Mouse (Mus musculus) gastrocnemius, adult 8-10 months (tissue): ENCODE measurements around the gene Rgl2. TPM values are rescaled to one million over a fixed set of nuclear protein-coding genes. Genes with fewer than 3 reads are reported as not detected.
A peak's percentile ranks its signal among the peaks of the same experiment; 100 is the strongest.

Experiments used
- DNase-seq, 2 experiments: peaks; one replicate each; pipeline ENCODE4 v3.0.0; 2022; ENCODE audit warnings: low spot score in 2 of 2
- total RNA-seq, 4 experiments: library from RNA; stranded (reverse); gene quantifications; 2 replicates each; pipeline ENCODE4 v1.2.4; 2022

Rgl2 gene
- total RNA-seq, 4 experiments from 2014 or later = 20.3 to 26.3 (median 23.6) TPM

DNA sequence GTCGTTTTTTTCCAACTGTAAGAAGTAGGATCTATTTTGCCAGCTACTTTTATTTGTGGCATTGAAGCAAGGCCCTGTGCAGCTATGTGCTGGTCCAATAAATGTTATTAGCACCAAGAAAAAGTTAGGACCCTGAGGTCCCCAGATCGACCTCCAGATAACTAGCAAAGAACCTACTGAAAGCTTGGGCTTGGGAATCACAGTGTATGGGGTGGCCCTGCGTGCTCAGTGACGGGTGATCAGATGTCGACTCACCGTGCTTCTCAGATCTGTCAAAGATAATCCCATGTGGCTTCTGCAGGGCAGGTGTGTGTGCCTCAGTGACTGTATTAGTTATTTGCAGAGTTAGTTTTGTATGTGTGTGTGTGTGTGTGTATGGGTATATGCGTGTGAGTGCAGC is 8.0 kb upstream of the Rgl2 start:
- no peak for DNase-seq

DNA sequence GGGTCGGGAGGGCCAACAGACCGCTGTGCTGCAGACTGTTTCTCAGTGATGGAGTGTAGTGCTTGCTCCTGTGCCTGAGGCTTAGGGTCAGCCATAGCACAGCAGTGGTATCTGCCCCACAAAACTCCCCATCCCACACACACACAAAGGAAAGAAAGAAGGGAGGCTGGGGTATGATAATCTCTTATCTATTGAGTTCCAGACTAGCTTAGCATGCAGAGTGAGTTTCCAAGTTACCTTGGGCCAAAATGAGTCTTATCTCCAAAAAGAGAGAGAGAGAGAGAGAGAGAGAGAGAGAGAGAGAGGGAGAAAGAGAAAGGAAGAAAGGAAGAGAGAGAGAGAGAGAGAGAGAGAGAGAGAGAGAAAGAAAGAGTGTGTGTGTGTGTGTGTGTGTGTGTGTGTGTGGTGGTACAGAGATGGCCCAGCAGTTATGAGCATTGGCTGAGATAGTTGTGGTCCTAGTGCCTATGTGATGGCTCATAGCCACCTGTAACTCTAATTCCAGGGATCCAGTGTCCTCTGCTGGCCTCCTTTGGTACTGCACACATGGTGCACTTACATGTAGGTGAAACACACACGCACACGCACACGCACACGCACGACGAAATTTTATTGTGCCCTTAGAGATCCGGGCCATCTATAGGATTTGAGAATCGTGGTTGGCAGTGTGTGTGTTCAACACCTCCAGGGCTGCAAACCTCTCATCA is 4.6 kb upstream of the Rgl2 start:
- DNase-seq = no peak

DNA sequence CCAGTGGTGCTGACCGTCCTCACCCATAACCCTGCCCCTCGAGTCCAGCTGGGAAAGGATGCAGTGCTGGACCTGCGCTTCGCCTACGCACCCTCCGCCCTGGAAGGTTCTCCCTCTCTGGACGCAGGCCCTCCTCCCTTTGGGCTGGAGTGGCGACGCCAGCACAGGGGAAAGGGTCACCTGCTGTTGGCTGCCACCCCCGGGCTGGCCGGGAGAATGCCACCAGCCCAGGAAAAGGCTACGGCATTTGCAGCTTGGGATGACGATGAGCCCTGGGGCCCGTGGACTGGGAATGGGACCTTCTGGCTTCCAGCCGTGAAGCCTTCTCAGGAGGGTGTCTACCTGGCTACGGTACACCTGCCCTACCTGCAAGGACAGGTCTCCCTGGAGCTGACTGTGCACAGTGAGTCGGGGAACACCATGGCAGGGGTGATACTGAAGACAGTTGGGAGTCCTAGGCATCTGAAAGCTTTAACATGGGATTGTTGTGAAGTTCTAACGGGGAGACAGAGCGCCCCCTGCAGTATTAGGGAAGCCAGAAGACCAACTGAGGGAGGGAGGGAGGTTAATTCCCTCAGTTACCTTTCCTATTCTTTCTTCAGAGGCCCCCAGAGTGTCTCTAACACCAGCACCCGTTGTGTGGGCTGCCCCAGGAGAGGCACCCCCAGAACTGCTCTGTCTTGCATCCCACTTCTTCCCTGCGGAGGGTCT is 3.8 kb upstream of the Rgl2 start:
- no peak for DNase-seq

DNA sequence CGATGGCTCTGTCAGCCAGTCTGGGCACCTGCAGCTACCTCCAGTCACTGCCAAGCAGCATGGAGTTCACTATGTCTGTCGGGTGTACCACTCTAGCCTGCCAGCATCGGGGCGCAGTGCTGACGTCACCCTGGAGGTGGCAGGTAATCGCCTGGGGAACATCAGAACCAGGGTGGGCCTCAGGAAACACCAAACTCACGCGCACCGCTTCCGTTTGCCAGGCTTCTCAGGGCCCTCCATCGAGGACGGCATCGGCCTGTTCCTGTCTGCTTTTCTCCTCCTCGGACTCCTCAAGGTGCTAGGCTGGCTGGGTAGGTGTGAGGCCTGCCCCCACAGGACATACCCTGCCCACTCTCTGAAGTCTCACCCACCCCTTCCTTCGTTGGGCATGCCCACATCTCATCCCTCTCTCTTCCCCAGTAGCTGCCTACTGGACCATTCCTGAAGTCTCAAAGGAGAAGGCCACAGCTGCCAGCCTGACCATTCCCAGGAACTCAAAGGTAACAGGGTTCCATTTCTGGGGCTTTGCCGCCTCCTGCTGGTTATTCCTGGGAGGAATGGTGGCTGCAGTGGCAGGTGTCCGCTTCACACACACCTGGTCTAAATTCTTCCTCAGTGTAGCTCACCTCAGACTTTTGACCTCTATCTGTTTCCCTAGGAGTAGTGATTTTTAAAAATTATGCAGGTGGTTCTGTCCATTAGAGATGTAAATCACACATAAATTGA is 3.0 kb upstream of the Rgl2 start:
- DNase-seq = no peak

DNA sequence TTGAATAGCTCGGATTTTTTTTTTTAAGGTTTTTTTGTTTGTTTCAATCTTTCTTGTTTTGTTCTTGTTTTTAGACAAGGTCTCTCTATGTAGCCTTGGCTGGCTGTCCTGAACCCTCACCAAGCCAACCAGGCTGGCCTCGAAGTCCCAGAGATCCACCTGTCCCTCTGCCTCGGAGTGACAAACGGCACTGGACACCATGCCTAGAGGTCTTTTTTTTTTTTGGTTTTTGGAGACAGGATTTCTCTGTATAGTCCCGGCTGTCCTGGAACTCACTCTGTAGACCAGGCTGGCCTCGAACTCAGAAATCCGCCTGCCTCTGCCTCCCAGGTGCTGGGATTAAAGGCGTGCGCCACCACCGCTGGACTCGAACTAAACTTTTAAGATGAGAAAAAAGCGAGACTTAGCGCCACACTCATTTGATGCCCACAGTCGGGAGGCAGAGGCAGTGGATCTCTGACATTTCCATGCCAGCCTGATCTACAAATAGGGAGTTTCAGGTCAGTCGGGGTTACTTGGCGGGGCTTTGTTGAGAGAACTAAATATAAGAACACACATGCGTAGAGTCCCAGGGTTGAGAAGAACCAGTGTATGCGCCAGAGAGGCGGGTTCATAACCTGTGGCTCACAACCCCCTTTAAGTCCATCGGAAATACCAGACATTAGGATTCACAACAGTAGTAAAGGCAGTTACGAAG is 944 bp upstream of the Rgl2 start:
- no peak for DNase-seq

DNA sequence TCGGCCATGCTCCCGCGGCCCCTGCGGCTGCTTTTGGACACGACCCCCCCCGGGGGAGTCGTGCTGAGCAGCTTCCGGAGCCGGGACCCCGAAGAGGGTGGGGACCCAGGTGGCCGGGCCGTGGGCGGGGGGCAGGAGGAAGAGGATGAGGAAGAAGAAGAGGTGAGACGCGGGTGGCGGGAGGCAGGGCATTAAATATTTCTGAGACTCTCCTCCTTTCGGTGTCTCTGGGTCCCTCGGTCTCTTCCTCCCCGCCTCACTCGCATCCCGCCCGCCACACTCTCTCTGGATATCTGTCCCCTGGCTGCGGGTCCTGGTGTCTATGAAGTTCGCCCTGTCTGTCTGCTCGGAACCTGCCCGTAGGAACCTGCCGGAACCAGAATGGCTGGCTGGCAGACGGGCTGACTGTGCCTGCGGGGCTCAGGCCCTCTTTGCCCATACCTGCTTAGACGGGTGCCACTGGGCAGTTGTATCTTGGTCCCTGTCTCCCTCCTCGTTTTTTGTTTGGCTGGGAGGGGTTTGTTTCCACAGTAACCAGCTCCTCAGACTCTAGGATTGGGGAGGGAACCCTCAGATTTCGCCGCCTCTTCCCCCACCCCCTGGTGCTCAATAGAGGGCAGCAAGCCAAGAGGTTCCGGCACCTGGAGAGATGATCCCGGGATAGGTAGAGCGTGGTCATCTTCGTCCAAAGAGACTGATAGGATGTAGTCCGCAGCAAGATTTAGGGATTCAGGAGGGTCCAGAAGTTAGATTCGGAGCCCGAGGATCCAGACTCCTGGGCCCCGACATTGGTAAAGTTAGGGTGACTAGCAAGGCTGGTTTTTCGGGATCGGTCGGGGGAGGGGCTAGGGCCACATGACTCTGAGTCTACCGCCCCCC is 1.2 kb downstream of the Rgl2 start:
- DNase-seq = no peak

DNA sequence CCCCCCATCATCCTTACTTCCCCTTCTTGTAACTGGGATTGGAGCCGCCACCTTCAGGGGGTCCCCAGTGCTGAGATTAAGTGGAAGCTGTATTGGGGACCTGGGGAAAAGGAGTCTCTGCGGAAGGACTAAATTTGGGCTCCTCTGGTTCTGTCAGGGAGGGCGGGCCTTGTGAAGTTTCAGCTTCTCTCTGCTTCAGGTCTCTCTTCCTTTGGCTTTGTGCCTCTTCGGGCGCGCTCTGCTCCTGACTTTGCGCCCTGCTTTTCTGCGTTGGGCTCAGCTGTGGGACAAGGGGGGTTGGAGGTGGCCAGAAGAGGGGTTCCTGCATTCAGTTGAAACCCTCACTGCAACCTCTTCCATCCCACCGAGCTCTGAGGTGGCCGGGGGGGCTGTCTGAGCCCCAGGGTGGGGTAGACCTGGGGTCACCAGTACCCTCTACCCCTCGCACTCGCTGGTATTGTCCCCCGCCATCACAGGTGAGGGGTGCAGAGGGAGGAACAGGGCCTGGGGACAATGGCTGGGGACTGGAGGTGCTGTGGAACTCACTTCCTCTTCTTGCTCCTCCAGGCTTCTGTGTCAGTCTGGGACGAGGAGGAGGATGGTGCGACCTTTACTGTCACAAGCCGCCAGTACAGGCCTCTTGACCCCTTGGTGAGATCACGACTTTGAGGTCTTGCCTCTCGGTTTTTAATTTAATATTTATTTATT is 2.0 kb downstream of the Rgl2 start:
- no peak for DNase-seq

DNA sequence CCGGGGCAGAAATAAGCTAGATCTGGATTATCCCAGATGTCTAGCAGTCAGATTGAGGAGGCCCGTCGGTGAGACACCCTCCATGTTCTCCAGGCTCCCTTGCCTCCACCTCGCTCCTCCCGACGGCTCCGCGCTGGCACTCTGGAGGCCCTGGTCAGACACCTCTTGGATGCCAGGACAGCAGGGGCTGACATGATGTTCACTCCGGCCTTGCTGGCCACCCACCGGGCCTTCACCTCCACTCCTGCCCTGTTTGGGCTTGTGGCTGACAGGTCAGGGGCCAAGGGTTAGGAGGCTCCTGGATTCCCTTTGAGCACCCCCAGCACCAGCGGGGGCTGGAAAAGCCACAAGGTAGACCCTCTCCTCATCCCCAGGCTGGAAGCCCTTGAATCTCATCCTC is 2.6 kb downstream of the Rgl2 start:
- DNase-seq = no peak

DNA sequence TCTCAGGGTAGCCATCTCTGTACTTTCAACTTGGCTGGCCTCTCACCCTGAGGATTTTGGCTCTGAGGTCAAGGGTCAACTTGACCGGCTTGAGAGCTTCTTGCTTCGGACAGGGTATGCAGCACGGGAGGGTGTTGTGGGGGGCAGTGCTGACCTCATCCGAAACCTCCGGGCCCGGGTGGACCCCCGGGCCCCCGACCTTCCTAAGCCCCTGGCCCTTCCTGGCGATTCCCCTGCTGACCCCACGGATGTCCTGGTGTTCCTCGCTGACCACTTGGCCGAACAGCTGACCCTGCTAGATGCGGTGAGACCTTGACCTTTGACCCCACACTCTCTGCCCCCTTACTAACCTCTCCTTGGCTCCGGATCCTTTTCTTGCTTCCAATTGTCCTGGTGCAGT is 3.1 kb downstream of the Rgl2 start:
- DNase-seq = no peak

DNA sequence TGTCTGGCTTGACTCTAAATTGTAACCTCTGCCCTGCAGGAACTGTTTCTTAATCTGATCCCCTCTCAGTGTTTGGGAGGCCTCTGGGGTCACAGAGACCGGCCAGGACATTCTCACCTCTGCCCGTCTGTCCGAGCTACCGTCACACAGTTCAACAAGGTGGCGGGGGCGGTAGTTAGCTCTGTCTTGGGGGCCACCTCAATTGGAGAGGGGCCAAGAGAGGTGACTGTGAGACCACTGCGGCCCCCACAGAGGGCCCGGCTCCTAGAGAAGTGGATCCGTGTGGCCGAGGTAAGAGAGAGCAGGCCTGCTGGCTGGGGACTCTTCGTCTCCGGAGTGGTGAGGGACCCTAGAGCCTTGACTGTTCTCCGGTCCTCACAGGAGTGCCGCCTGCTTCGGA is 3.6 kb downstream of the Rgl2 start:
- DNase-seq = no peak

DNA sequence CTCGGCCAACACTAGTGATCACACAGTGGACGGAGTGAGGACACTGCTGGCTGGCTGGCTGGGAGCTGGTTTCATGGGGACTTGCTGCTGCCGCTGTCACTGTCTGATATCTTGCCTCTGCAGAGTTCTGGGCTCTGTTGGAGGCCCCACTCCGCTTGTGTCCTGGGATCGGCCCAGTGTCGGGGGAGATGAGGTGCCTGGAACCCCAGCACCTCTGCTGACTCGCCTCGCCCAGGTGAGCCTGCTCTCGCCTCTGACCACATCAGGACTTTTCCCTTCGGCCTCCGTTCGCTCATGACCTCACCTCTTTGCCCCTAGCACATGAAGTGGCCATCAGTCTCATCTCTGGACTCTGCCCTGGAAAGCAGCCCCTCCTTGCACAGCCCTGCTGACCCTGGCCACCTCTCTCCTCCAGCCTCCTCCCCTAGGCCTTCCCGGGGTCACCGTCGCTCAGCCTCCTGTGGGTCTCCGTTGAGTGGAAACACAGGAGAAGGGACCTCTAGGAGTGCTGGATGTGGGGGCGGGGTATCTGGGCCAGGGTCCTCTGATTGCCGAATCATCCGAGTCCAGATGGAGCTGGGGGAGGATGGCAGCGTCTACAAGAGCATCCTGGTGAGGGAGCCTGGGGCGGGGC is 6.2 kb downstream of the Rgl2 start:
- no peak for DNase-seq

DNA sequence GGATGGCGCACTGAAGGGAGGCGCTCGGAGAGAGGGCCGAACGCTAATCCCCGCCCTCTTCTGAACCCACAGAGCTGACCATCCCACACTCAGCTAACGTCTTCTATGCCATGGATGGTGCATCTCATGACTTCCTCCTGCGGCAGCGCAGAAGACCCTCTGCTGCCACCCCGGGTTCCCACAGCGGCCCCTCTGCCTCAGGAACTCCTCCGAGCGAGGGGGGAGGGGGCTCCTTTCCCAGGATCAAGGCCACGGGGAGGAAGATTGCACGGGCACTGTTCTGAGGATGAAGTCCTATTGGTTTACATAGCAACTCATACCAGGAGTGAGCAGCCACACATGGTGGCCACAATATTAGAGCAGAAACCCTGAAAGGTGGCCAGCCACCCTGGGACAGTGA is 7.7 kb downstream of the Rgl2 start:
- no peak for DNase-seq

DNA sequence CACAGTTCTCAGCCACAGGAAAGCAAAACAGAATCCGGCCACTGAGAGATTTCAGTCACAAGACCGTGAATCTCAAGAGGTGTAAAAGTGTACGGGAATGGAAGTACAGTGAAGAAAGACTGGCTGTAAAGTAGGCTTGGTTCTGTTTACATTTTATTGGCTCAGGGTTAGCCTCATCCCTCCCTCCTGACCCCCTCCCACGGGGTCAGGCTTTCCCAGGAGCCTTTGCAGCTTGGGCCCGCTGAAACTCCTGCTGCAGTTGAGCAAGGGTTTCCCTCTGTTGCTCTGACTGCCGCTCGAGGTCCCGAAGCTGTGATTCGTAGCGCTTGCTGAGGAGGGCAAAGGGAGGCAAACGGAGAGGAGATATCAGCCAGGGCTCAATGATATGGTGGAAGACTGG is 9.4 kb downstream of the Rgl2 start:
- DNase-seq = no peak

DNA sequence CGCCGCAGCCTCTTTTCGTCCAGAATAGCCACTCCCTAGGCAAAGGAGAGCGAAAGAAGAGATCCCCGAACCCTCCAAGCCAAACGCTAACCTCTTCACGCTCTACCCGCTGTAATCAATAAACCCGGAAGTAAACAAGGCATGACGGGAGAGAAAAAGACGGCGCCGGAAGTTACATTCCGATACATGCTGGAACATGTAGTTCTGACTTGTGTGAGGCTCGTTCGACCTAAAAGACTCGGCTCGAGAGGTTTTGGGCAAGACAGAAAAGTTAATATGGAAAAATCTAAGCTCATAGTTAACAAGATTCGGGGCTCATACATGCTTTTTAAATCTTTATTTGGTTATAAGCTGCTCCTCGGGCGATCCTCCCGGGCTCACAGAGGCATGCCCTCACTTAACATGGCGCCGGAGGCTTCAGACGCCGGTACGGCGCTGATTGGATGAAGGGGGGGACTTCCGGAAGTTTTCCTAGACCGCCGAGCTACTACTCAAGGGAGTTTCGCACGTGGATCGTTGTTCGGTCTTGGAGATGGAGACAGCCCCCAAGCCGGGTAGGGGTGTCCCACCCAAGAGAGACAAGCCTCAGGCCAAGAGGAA is 11.0 kb downstream of the Rgl2 start, which contains the start of the genes Pfdn6 and Wdr46:
Pfdn6 (minus strand) TSS at position 138 of the 600 bp plus-strand sequence.
Wdr46 (plus strand) TSS at position 455 of the 600 bp plus-strand sequence.
- peak; percentile 54 to 73 for DNase-seq

DNA sequence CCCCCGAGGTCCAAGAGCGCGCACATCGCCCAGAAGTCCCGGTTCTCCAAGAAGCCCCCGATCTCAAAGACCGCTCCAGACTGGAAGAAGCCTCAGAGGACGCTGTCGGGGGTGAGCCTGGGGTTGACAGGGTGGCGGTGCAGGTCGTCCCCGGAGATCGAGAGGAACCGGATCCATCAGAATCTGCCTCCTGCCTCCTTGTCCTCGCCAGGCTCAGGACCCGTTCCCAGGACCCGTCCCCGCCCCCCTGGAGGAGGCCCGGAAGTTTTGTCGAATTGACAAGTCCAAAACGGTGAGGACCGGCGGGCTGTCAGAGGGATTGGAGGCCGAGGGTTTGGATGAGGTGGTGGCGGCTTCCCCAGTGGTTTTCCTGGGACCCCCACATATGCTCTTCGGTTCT is 11.6 kb downstream of the Rgl2 start:
- DNase-seq = no peak

DNA sequence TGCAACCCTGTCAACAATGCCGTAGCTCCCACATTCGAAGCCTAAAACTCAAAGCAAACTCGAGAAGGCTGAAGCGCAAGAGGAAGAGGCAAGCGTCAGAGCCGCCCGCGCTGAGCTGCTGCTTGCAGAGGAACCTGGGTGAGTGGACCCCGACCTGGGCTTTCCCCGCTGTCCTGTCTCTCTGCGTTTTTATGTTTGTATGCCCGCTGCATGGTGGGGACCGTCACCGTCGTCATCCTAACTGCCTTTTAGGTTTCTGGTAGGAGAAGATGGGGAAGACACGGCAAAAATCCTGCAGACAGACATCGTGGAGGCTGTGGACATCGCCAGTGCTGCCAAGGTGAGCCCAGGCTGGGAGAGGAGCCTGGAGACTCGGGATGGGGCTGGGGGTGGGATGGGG is 12.0 kb downstream of the Rgl2 start:
- DNase-seq = no peak

DNA sequence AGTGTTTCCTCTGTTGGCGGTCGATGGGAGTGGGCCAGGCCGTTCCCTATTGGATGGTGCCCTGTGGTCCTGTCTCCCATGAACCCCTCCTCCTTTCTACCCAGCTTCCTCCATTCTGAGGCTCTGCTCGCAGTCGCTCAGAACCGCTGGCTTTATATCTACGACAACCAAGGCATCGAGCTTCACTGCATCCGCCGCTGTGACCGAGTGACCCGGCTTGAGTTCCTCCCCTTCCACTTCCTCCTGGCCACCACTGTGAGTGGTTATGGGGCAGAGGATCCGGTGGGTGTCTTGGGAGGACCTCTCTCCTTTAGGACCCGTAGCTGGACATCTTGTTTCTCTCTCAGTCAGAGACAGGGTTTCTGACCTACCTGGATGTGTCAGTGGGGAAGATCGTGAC is 14.1 kb downstream of the Rgl2 start:
- no peak for DNase-seq

DNA sequence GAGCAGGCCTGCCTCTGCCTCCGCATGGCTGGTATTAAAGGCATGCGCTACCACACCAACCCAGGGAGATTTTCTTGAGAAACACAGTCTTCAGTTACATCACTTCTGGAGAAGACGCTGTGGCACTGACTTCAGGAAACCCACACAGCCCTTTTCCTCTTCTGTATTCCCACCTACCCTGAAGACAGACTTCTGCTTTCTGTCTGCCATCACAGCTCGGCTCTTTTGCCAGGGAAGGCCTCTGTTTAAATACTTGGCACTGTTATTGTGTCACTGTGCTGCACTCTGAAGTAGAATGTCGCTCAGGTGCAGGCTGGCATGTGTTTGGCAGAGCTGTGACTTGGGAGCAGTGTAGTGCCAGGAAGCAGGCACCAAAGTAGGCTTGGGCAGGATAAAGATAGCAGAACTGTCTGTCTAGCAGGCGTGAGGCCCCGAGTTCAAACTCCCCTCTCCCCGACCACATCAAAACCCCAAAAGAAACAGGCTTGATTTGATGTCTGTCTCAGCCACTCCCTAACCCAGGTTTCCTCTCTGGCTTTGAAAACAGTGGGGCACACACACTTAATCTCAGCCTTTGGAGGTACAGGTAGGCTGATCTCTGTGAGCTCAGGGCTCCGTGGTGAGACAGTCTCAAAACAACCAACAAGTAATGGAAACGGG is 18.2 kb downstream of the Rgl2 start:
- DNase-seq = no peak
